Mouse (Mus musculus) lung, embryonic 15.5 days (tissue): ENCODE results near the gene Rpl28. TPM values are rescaled to one million over a fixed set of nuclear protein-coding genes. Genes with fewer than 3 reads are reported as not detected.

ENCODE experiments used
- ATAC-seq: fragments of 200-750 bp; cut with Nextera tagmentation; 2 replicates; pipeline ENCODE4 v1.8.0; 2017; ENCODE audit warnings: moderate number of reproducible peaks, borderline replicate concordance; ENCODE audit not compliant: low FRiP score, low TSS enrichment; ENCODE audit errors: extremely low read depth
- H3K27ac ChIP-seq: fragments of 300-500 bp; sonication (generic); 2 replicates; pipeline ENCODE4 v1.5.1; 2015; ENCODE audit warnings: moderate library complexity, mild to moderate bottlenecking, inconsistent platforms
- H3K27me3 ChIP-seq: fragments of 300-500 bp; sonication (generic); 2 replicates; pipeline ENCODE4 v1.6.1; 2015; ENCODE audit warnings: inconsistent platforms
- H3K36me3 ChIP-seq: fragments of 300-500 bp; sonication (generic); 2 replicates; pipeline ENCODE4 v1.6.1; 2015; ENCODE audit warnings: inconsistent platforms
- H3K4me1 ChIP-seq: fragments of 300-500 bp; sonication (generic); 2 replicates; pipeline ENCODE4 v1.6.1; 2015; ENCODE audit warnings: inconsistent platforms
- H3K4me2 ChIP-seq: fragments of 300-500 bp; sonication (generic); 2 replicates; pipeline ENCODE4 v1.6.1; 2015; ENCODE audit warnings: inconsistent platforms, mild to moderate bottlenecking, moderate library complexity
- H3K4me3 ChIP-seq: fragments of 300-500 bp; sonication (generic); 2 replicates; pipeline ENCODE4 v1.5.1; 2015; ENCODE audit warnings: mild to moderate bottlenecking, inconsistent platforms
- H3K9ac ChIP-seq: fragments of 300-500 bp; sonication (generic); 2 replicates; pipeline ENCODE4 v1.6.1; 2015; ENCODE audit warnings: inconsistent platforms
- H3K9me3 ChIP-seq: fragments of 300-500 bp; sonication (generic); 2 replicates; pipeline ENCODE4 v1.6.1; 2016; ENCODE audit warnings: inconsistent platforms
- WGBS: fragments of 180-500 bp; shearing (Covaris S2); methylation state at CpG from one replicate; pipeline ENCODE4 v1.1.7; 2015; 5-methylcytosine and 5-hydroxymethylcytosine counted together
- polyA plus RNA-seq: library from polyadenylated mRNA; unstranded; fragments of >200 nt; fragmentation: Nextera tagmentation; extraction: Ambion mirVana; gene quantifications from 2 replicates; pipeline ENCODE4 v1.2.1, GENCODE M21; 2015

The Rpl28 gene
- polyA plus RNA-seq, 1 experiment from 2014 or later, result 314 TPM

DNA sequence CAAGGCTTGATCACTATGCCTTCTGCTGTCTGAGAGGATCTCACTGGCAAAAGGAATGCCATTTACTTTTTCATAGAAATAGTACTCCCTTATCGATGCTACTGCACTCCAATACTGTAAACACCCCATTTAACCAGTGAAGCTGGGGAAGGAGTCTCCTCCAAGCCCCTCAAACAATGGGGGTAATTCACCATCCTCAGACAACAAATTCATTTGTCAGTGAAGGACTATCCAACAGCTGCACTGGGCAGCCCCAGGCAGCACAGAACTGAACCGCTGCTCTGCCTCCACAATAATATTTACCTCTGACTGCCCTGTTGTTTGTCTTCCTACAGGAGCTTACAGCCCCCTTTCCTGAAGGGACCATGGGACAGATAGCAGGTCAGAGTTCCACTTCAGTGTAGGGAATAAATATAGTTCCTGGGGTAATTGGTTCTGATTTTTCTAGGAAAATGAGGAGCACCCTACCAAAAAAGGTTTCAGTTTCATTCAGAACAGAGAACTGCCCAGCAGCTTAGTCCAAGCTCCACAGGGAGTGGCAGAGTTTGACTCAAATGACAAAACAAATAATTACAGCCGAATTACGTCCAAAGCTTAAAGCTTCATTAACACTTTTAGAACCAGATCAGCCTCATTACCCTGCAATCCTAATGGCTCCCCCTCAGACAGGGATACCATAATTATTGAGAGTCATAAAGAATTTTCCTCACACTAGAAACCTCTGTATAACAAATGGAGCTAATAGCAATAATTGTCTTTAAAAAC is 27.5 kb upstream of the Rpl28 start:
- ATAC-seq, result no peak
- H3K4me1 ChIP-seq, result no peaks in the 10 kb centered on the region
- WGBS, result 16% methylated on average over 4 of the region's 4 CpGs
- H3K36me3 ChIP-seq, result no peaks in the 10 kb centered on the region
- no peak overlapping the region for H3K4me3 ChIP-seq
- no peak overlapping the region for H3K27ac ChIP-seq
- no peak overlapping the region for H3K9ac ChIP-seq
- H3K9me3 ChIP-seq, result no peaks in the 10 kb centered on the region
- H3K4me2 ChIP-seq, result no peak overlapping the region
- H3K27me3 ChIP-seq, result 0 out of 2 replicates have a peak, but pooled peaks cover 2% of the 10 kb centered on the region

DNA sequence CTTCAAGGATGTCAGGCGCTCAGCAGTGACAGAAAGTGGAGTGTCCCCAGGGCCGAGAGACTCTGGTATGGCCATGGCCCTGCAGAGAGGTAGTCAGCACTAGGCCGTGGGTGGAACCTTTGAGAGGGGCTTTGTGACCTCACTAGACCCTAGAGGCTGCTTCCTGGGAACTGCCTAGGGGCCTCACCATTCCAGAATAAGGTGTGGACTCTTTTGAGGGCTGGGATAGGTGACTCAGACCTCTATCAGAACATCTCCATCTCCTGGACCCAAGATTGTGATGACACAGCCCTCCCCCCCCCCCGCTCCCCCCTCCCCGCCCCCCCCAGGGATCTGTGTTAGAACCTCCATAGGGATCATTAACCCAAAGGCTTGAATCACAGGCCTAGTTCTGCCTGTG is 21.5 kb upstream of the Rpl28 start, which contains the start of gene Fam71e2:
Gene Fam71e2, minus strand, starts transcription at position 101 of the 400 bp plus-strand sequence.
- Histone ChIP-seq H3K4me3 (no peak within 1 kb of the TSS), H3K27me3 (peaks cover 14% of the 10 kb centered on the region), H3K36me3 (no peaks in the 10 kb centered on the region), H3K4me2 (no peak within 1 kb of the TSS), H3K9me3 (no peaks in the 10 kb centered on the region), H3K27ac (no peak within 1 kb of the TSS), H3K4me1 (no peaks in the 10 kb centered on the region), H3K9ac (no peak within 1 kb of the TSS)
- WGBS, result 48% methylated on average over 5 of the region's 5 CpGs
- ATAC-seq, result no peak

DNA sequence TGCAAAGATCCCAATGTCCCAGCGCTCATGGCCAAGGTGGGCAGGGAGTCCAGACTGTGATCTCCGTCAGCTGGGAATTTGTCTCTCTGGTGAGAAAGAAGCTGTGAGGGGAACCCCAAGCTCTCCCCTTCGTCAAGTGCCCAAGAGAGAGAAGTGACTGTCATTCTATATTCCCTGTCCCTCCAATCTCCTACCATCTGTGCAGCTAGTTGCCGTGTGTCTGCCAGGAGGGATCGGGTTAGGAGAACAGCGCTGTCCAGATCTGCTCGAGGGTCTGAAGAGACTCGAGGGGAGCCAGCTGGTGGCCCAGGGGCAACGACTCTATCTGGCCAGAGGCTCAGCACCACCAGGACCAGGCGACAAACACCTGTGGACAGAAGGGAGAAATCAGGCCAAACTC is 16.5 kb upstream of the Rpl28 start:
- no peaks in the 10 kb centered on the region for H3K9me3 ChIP-seq
- WGBS, result 50% methylated on average over 10 of the region's 10 CpGs
- H3K4me3 ChIP-seq, result no peak overlapping the region
- H3K4me2 ChIP-seq, result no peak overlapping the region
- H3K4me1 ChIP-seq, result peaks cover 6% of the 10 kb centered on the region
- ATAC-seq, result no peak
- H3K36me3 ChIP-seq, result no peaks in the 10 kb centered on the region
- peaks cover 47% of the 10 kb centered on the region for H3K27me3 ChIP-seq
- no peak overlapping the region for H3K27ac ChIP-seq
- no peak overlapping the region for H3K9ac ChIP-seq

DNA sequence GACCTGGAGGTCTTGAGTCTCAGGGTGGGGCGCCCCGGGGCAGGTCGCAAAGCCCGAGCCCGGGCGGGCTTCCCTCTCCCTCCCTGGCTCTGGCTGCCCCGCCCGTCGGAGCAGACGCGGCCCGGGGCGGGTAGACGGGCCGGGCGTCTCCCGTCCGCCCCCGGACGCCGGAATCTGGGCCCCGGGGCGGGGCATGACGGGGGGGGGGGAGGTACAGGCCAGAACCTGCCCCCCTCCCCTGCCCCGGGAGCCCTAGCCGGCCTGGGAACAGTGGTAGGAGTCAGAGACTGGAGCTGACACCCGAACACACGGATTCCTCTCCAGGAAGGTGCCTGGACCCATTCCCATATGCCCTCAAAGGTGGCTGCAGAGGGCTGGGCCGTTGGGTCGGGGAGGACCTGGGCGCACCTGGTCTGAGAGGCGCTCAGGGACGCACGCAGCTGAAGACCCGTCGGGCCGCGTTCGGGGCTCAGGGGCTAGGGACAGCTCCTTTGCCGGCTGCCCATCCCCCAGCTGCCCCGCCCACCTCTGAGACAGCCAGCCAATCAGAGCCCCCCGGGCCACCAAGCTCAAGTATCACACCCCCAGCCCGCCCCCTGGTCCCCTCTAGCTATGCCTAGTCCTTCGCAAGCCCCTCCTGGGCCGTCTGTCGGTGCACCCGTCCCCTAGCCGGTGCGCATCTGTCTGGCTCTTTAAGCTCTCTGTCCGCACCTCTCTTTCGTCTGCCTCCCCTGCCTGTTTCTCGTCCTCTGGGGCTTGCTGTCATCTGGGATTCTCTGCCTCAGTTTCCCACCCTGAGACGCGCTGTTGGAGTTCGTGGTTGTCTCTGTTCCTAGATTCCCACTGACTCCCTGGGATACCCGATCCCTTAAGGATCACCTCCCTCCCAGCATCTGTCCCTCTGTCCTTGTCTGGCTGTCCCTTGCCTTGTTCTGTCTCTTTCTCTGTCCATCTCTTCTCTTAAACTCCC is 15.5 kb upstream of the Rpl28 start:
- Histone ChIP-seq H3K27me3 (peaks cover 47% of the 10 kb centered on the region), H3K4me3 (peak overlapping the region; percentile 31), H3K27ac (no peak overlapping the region), H3K36me3 (no peaks in the 10 kb centered on the region), H3K4me1 (peaks cover 10% of the 10 kb centered on the region), H3K4me2 (peak overlapping the region; percentile 52), H3K9me3 (no peaks in the 10 kb centered on the region), H3K9ac (no peak overlapping the region)
- 1% methylated on average over 39 of the region's 56 CpGs for WGBS
- ATAC-seq, result peak; percentile 75

DNA sequence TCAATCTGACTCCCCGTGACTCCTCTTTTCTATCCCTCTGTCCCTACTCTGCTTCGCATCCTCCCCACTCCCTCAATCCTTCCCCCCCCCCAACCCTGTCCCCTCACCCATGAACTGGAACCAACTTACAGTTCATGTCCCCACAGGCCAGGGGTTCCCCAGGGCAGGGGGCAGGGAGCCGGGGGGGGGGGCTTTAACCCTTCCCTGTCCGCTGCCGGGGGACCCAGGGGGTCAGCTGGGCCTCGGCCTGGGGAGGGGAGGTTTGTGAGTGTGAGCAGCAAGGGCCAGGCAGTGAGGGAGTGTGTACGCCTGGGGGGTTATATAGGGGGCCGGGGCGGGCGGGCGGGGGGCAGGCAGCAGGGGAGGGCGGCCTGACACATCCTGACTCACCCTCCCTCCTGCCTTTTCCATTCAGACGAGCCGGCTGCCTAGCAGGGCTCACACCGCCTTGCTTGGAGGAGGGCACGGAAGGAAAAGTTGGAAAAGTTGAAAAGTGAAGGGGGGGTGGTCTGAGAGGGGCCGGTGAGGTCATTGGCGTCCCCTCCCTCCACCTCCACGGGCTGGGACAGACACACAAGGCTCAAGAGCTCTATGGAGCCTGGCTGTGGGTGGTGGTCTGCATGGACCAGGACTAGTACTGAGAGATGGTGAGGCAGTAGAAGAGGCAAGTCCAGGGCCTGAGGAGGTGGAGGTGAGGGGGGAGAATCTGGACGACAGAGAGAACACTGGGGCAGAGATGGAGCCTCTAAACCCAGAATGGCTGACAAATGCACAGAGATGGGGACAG is 14.6 kb upstream of the Rpl28 start:
- no peak overlapping the region for H3K4me2 ChIP-seq
- H3K9me3 ChIP-seq, result no peaks in the 10 kb centered on the region
- H3K4me1 ChIP-seq, result peaks cover 10% of the 10 kb centered on the region
- H3K9ac ChIP-seq, result no peak overlapping the region
- no peak overlapping the region for H3K27ac ChIP-seq
- WGBS, result 6% methylated on average over 18 of the region's 20 CpGs
- ATAC-seq, result no peak
- H3K4me3 ChIP-seq, result no peak overlapping the region
- H3K27me3 ChIP-seq, result peaks cover 47% of the 10 kb centered on the region
- no peaks in the 10 kb centered on the region for H3K36me3 ChIP-seq

DNA sequence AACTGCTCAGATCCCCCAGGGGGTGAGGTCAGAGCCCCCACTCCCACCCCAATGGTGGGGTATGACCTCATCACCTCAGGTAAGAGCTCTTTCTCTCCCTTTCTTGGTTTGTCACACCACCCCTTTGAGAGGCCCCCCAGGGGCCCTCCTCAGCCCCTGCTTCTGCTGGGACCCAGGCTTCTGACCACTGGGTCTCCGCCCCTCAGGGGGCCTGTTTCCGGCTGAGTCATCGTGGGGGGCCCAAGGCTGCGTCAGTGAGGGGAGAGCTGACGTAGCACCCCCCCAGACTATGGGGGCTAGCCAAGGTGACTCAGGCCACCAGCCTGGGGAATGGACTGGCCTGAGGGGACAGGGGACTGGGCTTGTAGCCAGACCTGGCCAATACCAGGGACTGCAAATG is 12.8 kb upstream of the Rpl28 start:
- no peak overlapping the region for H3K4me3 ChIP-seq

DNA sequence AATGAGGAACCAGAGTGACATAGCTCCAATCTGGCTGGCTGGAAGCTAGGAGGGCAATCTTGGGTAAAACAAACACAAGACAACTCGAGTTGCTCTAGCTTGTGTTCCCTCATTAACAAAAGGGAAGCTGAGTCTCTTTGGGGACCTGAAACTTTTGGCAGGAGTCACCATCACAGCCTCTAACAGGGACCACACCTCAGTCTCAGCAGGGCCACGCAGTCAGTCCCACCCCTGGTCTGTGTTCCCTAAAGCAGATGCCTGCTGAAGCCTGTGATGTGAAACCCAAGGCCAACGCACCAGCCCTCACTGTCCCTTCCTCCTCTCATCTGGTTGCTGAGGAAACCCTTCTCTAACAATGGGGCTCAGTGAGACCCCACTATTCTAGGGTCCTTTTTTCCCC is 10.5 kb upstream of the Rpl28 start:
- no peaks in the 10 kb centered on the region for H3K36me3 ChIP-seq
- no peak overlapping the region for H3K27ac ChIP-seq
- H3K4me2 ChIP-seq, result no peak overlapping the region
- no peaks in the 10 kb centered on the region for H3K9me3 ChIP-seq
- peaks cover 9% of the 10 kb centered on the region for H3K4me1 ChIP-seq
- H3K4me3 ChIP-seq, result no peak overlapping the region
- no peak for ATAC-seq
- H3K9ac ChIP-seq, result no peak overlapping the region
- 41% methylated on average over 3 of the region's 3 CpGs for WGBS
- H3K27me3 ChIP-seq, result peaks cover 26% of the 10 kb centered on the region

More for the DNA sequence above, 12.8 kb upstream of the Rpl28 start:
- Histone ChIP-seq H3K9ac (no peak overlapping the region), H3K9me3 (no peaks in the 10 kb centered on the region), H3K27ac (no peak overlapping the region), H3K4me2 (no peak overlapping the region), H3K36me3 (no peaks in the 10 kb centered on the region), H3K4me1 (peaks cover 10% of the 10 kb centered on the region), H3K27me3 (peaks cover 46% of the 10 kb centered on the region)
- ATAC-seq, result no peak
- 32% methylated on average over 5 of the region's 5 CpGs for WGBS

DNA sequence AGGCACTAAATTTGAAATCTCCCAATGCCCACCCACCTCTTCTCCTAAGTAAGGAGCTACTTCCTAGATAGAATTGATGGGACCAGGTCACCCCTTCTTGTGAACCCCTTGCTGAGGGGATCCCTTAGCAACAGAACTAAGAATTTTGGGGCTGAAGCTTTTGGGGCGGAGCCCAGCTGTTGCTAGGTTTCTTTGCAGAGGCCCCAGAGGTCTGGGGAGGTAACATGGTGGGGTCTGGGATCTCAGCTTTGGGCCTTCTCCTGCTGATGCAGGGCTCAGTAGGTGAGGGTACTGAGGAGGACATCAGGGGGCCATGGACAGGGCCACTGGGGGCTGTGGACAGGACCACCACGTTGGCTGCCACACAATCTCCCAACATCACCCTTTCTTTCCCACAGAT is 9.9 kb upstream of the Rpl28 start, which contains the start of the genes Il11 and Tmem190:
Gene Il11, minus strand, starts transcription at position 101 of the 400 bp plus-strand sequence.
Gene Tmem190, plus strand, starts transcription at position 179 of the 400 bp plus-strand sequence.
- peaks cover 7% of the 10 kb centered on the region for H3K4me1 ChIP-seq
- H3K27me3 ChIP-seq, result peaks cover 20% of the 10 kb centered on the region
- H3K36me3 ChIP-seq, result no peaks in the 10 kb centered on the region
- no peak within 1 kb of the TSS for H3K4me3 ChIP-seq
- H3K9me3 ChIP-seq, result no peaks in the 10 kb centered on the region
- no peak within 1 kb of the TSS for H3K9ac ChIP-seq
- WGBS, result 79% methylated on average over 2 of the region's 2 CpGs
- no peak within 1 kb of the TSS for H3K27ac ChIP-seq
- ATAC-seq, result no peak
- H3K4me2 ChIP-seq, result no peak within 1 kb of the TSS

DNA sequence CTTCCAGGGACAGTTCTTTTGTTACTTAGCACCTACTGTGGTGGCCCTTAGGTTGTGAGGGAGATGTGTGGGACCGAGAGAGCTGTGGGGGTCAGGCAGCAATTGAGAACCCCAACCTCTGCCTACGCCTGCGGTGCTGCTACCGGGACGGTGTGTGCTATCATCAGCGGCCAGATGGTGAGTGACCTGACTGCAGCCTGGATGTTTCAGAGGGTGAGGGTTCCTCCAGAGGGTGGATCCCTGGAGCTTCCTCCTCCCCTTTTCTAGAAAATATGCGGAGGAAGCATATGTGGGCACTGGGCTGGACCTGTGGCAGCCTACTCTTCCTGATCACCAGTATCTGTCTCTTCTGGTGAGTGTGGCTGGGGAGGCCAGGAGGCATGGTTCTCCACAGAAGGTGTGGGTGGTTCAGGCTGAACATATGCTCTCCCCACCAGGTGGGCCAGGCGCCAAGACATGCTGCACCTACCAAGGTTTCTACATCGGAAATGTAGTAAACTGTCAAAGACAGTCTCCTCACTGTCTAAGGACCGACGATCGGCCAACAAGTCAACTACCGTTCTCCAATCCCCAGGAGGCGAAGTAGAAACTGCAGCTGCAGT is 8.9 kb upstream of the Rpl28 start:
- no peak overlapping the region for H3K9ac ChIP-seq
- peaks cover 13% of the 10 kb centered on the region for H3K4me1 ChIP-seq
- no peak overlapping the region for H3K4me3 ChIP-seq
- WGBS, result 60% methylated on average over 14 of the region's 14 CpGs
- no peak overlapping the region for H3K27ac ChIP-seq
- no peaks in the 10 kb centered on the region for H3K36me3 ChIP-seq
- no peaks in the 10 kb centered on the region for H3K9me3 ChIP-seq
- H3K27me3 ChIP-seq, result peaks cover 10% of the 10 kb centered on the region
- H3K4me2 ChIP-seq, result no peak overlapping the region
- ATAC-seq, result no peak

DNA sequence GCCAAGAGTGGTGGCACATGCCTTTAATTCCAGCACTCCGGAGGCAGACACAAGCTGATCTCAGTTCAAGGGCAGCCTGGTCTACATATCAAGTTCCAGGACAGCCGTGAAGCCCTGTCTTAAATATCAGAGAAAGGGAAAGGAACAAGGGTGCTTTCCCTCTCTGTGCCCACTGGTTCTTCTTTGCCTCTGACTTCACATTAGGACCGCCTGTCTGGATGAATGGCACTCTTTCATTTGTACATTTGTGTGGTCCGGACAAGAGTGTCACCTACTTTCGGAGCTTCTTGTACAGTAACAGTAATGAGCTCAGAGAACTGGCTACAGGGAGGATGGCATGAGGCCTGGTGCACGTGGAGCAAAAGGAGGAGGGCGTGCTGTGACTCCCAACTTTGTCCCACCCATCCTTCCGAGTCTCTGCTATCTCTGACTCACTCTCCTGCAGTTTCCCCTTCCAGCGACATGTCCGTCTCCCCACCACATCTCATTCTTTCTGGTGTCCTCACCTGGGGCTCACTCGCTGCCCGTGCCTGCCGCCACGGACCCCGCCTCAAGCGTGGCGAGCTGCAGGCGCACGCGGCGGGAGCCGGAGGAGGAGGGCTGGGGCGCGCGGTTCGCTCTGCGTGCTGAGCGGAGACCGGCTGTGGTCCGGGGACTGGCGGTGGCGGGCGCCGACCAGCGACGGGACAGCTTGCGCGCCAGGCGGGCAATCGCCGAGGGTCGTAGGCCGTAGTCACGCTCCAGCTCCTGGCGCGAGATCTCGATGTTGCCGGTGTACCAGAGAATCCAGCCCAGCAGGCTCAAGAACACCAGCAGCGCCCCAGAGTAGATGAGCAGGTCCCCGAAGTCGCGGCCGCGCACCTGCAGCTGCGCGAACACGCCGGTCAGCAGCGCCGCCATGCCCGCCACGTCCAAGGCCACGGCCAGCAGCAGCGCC is 3.9 kb upstream of the Rpl28 start:
- H3K4me3 ChIP-seq, result peak overlapping the region; percentile 62
- WGBS, result 2% methylated on average over 64 of the region's 64 CpGs
- H3K4me2 ChIP-seq, result peak overlapping the region; percentile 87
- H3K27ac ChIP-seq, result peak overlapping the region; percentile 93
- H3K27me3 ChIP-seq, result 0 out of 2 replicates have a peak, but pooled peaks cover 8% of the 10 kb centered on the region
- peak overlapping the region; percentile 72 for H3K9ac ChIP-seq
- ATAC-seq, result peak; percentile 50; the same call in 1 of the 2 replicates
- no peaks in the 10 kb centered on the region for H3K9me3 ChIP-seq
- peaks cover 17% of the 10 kb centered on the region for H3K4me1 ChIP-seq
- peaks cover 2% of the 10 kb centered on the region for H3K36me3 ChIP-seq
